Mouse (Mus musculus) liver, embryonic 15.5 days (tissue): Measurements from ENCODE around the gene Zfp518b. TPM values are rescaled to one million over a fixed set of nuclear protein-coding genes. Genes with fewer than 3 reads are reported as not detected.

Experiments
- ATAC-seq: fragments of 200-750 bp; cut with Nextera tagmentation; 2 replicates; pipeline ENCODE4 v1.8.0; 2017; ENCODE audit warnings: moderate number of reproducible peaks, mild to moderate bottlenecking, moderate library complexity; ENCODE audit not compliant: insufficient read depth
- H3K27ac ChIP-seq: fragments of 300-500 bp; sonication (generic); replicated peaks from 2 replicates; pipeline ENCODE4 v1.5.1; 2015; ENCODE audit warnings: mild to moderate bottlenecking, inconsistent platforms
- H3K27me3 ChIP-seq: fragments of 300-500 bp; sonication (generic); 2 replicates; pipeline ENCODE4 v1.6.1; 2015; ENCODE audit warnings: mild to moderate bottlenecking, inconsistent platforms
- H3K36me3 ChIP-seq: fragments of 300-500 bp; sonication (generic); replicated peaks from 2 replicates; pipeline ENCODE4 v1.6.1; 2015; ENCODE audit warnings: moderate library complexity, mild to moderate bottlenecking, inconsistent platforms
- H3K4me1 ChIP-seq: fragments of 300-500 bp; sonication (generic); replicated peaks from 2 replicates; pipeline ENCODE4 v1.6.1; 2015; ENCODE audit warnings: inconsistent platforms
- H3K4me2 ChIP-seq: fragments of 300-500 bp; sonication (generic); 2 replicates; pipeline ENCODE4 v1.6.1; 2015; ENCODE audit warnings: moderate library complexity, mild to moderate bottlenecking, inconsistent platforms
- H3K4me3 ChIP-seq: fragments of 300-500 bp; sonication (generic); replicated peaks from 2 replicates; pipeline ENCODE4 v1.5.1; 2015; ENCODE audit warnings: mild to moderate bottlenecking, inconsistent platforms
- H3K9ac ChIP-seq: fragments of 300-500 bp; sonication (generic); 2 replicates; pipeline ENCODE4 v1.6.1; 2015; ENCODE audit warnings: moderate library complexity, mild to moderate bottlenecking, inconsistent platforms
- H3K9me3 ChIP-seq: fragments of 300-500 bp; sonication (generic); replicated peaks from 2 replicates; pipeline ENCODE4 v1.6.1; 2016; ENCODE audit warnings: inconsistent platforms
- WGBS: fragments of 180-500 bp; shearing (Covaris S2); methylation state at CpG from one replicate; pipeline ENCODE4 v1.1.7; 2015; ENCODE audit warnings: mixed read lengths; ENCODE audit not compliant: insufficient replicate concordance; 5-methylcytosine and 5-hydroxymethylcytosine counted together
- polyA plus RNA-seq: library from polyadenylated mRNA; unstranded; fragments of >200 nt; fragmentation: Nextera tagmentation; extraction: Ambion mirVana; gene quantifications from 2 replicates; pipeline ENCODE4 v1.2.1, GENCODE M21; 2015

Gene Zfp518b
- polyA plus RNA-seq, 1 experiment from 2014 or later, result 1.5 TPM

GRCm38 (mm10) chr5:38658836-38659235, 25.8 kb downstream of the Zfp518b start:
- Histone ChIP-seq H3K9ac (no peak overlapping the region), H3K27ac (no peak overlapping the region), H3K27me3 (no peaks in the 10 kb centered on the region), H3K4me3 (no peak overlapping the region), H3K4me1 (no peaks in the 10 kb centered on the region), H3K9me3 (no peaks in the 10 kb centered on the region), H3K36me3 (no peaks in the 10 kb centered on the region), H3K4me2 (no peak overlapping the region)
- ATAC-seq, result no peak
- 66% methylated on average over 5 of the region's 5 CpGs for WGBS

DNA sequence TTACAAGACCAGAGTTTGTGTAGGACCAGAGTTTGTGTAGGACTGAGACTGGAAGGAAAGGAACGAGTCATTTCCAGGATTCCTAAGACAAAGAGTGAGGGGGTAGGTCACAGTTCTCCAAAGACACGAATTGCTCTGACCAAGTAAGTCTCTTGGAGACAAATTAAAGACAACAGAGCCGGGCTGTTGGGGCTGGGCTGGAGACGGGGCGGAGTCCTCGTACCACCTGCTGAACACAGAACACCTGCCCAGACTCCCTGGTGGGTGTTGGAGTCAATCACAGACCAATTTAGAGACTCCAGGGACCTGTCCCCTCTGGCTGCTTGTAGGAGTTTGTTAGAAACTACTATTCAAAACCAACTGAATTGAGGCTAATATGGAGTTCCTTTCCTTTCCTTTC, 28.4 kb downstream of the Zfp518b start:
- no peak overlapping the region for H3K27ac ChIP-seq
- no peak overlapping the region for H3K9ac ChIP-seq
- no peaks in the 10 kb centered on the region for H3K4me1 ChIP-seq
- no peak overlapping the region for H3K4me2 ChIP-seq
- 57% methylated on average over 6 of the region's 6 CpGs for WGBS
- no peak overlapping the region for H3K4me3 ChIP-seq
- no peak for ATAC-seq
- no peaks in the 10 kb centered on the region for H3K27me3 ChIP-seq
- H3K9me3 ChIP-seq, result no peaks in the 10 kb centered on the region
- H3K36me3 ChIP-seq, result no peaks in the 10 kb centered on the region

GRCm38 (mm10) chr5:38655421-38655928, 29.2 kb downstream of the Zfp518b start:
- ATAC-seq, result no peak
- 54% methylated on average over 12 of the region's 12 CpGs for WGBS
- Histone ChIP-seq H3K4me1 (no peaks in the 10 kb centered on the region), H3K4me3 (no peak overlapping the region), H3K4me2 (no peak overlapping the region), H3K9me3 (no peaks in the 10 kb centered on the region), H3K9ac (no peak overlapping the region), H3K36me3 (no peaks in the 10 kb centered on the region), H3K27me3 (no peaks in the 10 kb centered on the region), H3K27ac (no peak overlapping the region)

- Histone ChIP-seq H3K9me3 (no peaks in the 10 kb centered on the region), H3K27ac (no peak overlapping the region), H3K4me3 (no peak overlapping the region), H3K4me1 (no peaks in the 10 kb centered on the region), H3K4me2 (no peak overlapping the region), H3K36me3 (no peaks in the 10 kb centered on the region), H3K9ac (no peak overlapping the region), H3K27me3 (no peaks in the 10 kb centered on the region)
- 45% methylated on average over 1 of the region's 1 CpGs for WGBS
- ATAC-seq, result no peak
These were observed 30.1 kb downstream of the Zfp518b start for GRCm38 (mm10) chr5:38654571-38654970.

DNA sequence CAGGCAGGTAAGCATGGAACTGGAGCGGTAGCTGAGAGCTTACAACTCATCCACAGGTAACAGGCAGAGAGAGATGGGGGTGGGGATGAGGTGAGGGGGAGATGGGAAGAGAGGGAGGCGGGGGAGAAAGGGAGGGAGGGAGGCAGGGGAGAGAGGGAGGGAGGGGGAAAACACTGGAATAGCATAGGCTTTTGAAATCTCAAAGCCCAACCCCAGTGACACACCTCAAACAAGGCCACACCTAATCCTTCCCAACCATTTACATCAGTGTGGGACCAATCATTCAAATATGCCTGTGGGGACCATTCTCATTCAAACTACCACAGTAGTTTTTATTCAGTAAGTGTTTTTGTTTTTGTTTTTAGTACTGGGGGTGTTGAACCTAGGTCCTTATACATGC, 31.5 kb downstream of the Zfp518b start:
- H3K4me2 ChIP-seq, result no peak overlapping the region
- H3K4me3 ChIP-seq, result no peak overlapping the region
- no peak overlapping the region for H3K9ac ChIP-seq
- 60% methylated on average over 2 of the region's 2 CpGs for WGBS
- H3K36me3 ChIP-seq, result no peaks in the 10 kb centered on the region
- H3K9me3 ChIP-seq, result no peaks in the 10 kb centered on the region
- no peak overlapping the region for H3K27ac ChIP-seq
- H3K27me3 ChIP-seq, result no peaks in the 10 kb centered on the region
- no peaks in the 10 kb centered on the region for H3K4me1 ChIP-seq
- ATAC-seq, result no peak

GRCm38 (mm10) chr5:38651455-38651854, 33.2 kb downstream of the Zfp518b start:
- WGBS, result 61% methylated on average over 5 of the region's 5 CpGs
- Histone ChIP-seq H3K4me3 (no peak overlapping the region), H3K4me2 (no peak overlapping the region), H3K9me3 (no peaks in the 10 kb centered on the region), H3K36me3 (no peaks in the 10 kb centered on the region), H3K9ac (no peak overlapping the region), H3K4me1 (no peaks in the 10 kb centered on the region), H3K27ac (no peak overlapping the region), H3K27me3 (no peaks in the 10 kb centered on the region)
- ATAC-seq, result no peak

GRCm38 (mm10) chr5:38641526-38641925, 43.1 kb downstream of the Zfp518b start:
- no peak overlapping the region for H3K27ac ChIP-seq
- no peak overlapping the region for H3K4me3 ChIP-seq
- H3K9me3 ChIP-seq, result no peaks in the 10 kb centered on the region
- H3K36me3 ChIP-seq, result no peaks in the 10 kb centered on the region
- H3K9ac ChIP-seq, result no peak overlapping the region
- no peak overlapping the region for H3K4me2 ChIP-seq
- ATAC-seq, result no peak
- H3K27me3 ChIP-seq, result no peaks in the 10 kb centered on the region
- H3K4me1 ChIP-seq, result no peaks in the 10 kb centered on the region

DNA sequence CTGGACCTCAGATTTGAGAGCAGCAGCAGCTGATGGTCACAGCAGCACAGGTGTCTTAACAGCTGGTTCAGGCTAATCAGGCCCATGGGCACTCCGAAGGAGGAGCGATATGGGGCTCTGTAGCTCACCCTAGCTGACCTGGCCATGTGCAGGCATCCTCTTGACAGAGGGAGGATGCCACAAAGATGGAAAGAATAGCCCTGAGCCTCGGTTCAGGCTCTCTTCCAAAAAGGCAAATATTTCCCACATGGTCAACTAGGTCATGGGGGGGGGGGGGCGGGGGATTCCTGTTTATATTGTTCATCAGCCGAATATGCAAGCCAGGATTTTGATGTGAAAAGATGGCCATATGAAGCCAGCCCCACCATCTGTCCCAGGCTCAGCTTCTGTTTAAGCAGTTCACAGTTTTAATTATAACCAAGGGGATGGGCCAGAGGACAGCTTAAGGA, 48.3 kb downstream of the Zfp518b start:
- ATAC-seq, result no peak
- WGBS, result 63% methylated on average over 5 of the region's 5 CpGs
- Histone ChIP-seq H3K4me1 (peaks cover 7% of the 10 kb centered on the region; the same call in 1 of the 2 replicates), H3K9ac (no peak overlapping the region), H3K27ac (no peak overlapping the region), H3K4me3 (no peak overlapping the region), H3K4me2 (no peak overlapping the region), H3K36me3 (no peaks in the 10 kb centered on the region), H3K9me3 (no peaks in the 10 kb centered on the region), H3K27me3 (no peaks in the 10 kb centered on the region)

GRCm38 (mm10) chr5:38635696-38636095, 48.9 kb downstream of the Zfp518b start:
- ATAC-seq, result no peak
- H3K4me1 ChIP-seq, result peaks cover 7% of the 10 kb centered on the region; the same call in 1 of the 2 replicates
- no peaks in the 10 kb centered on the region for H3K36me3 ChIP-seq
- no peak overlapping the region for H3K4me3 ChIP-seq
- H3K27ac ChIP-seq, result no peak overlapping the region
- no peak overlapping the region for H3K4me2 ChIP-seq
- H3K9ac ChIP-seq, result no peak overlapping the region
- WGBS, result 49% methylated on average over 1 of the region's 1 CpGs
- no peaks in the 10 kb centered on the region for H3K9me3 ChIP-seq
- H3K27me3 ChIP-seq, result no peaks in the 10 kb centered on the region

GRCm38 (mm10) chr5:38634321-38635164, 50.1 kb downstream of the Zfp518b start:
- Histone ChIP-seq H3K4me2 (no peak overlapping the region), H3K4me3 (no peak overlapping the region), H3K36me3 (no peaks in the 10 kb centered on the region), H3K27ac (no peak overlapping the region), H3K9me3 (no peaks in the 10 kb centered on the region), H3K27me3 (no peaks in the 10 kb centered on the region), H3K4me1 (peaks cover 7% of the 10 kb centered on the region; the same call in 1 of the 2 replicates), H3K9ac (no peak overlapping the region)
- 44% methylated on average over 11 of the region's 11 CpGs for WGBS
- no peak for ATAC-seq

DNA sequence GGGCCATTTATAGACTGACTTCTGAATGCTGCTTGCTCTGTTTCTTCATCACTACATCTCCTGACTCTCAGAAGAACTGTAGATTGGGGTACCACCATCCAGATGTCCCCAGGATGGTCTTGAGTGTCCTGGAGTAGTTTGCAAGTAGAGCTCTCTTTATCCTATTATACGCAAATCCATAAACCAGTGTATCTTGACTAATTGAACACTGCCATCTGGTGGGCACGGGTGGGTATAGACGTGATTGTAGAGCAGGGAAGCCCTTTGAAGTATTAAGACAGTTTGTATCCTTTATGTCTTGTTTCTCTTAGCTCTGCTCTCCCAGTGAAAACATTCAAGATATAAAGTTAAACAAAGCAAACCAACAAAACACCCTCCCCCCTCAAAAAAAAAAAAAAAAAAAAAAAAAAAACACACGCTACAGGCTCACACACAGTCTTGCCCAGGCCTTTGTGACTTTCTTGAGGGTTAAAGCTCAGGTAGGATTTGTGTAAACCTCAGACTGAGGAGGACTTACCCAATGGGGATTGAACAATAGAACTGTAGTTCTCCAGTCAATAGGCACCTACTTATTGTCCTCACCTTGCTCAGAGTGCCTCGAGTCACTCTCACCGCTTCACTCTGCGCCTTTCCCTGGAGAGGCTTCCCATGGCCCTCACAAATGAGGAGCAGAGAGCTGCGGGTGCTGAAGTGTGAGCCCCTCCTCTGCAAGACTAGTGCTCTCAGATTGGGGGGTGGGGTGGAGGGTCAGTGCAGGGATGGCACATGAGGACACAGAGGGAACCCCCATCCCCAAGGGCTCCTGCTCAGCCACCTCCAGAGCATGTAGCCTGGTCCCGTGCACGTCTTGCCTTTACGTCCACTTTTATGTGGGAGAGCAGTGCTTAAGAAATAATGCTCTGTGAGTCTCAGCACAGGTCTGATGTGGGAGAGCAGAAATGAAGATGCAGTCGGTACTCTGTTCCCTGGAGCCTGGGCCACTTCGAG, 51.9 kb downstream of the Zfp518b start:
- Histone ChIP-seq H3K9ac (no peak overlapping the region), H3K27ac (no peak overlapping the region), H3K27me3 (no peaks in the 10 kb centered on the region), H3K4me2 (no peak overlapping the region), H3K9me3 (no peaks in the 10 kb centered on the region), H3K36me3 (no peaks in the 10 kb centered on the region), H3K4me1 (peaks cover 7% of the 10 kb centered on the region; the same call in 1 of the 2 replicates), H3K4me3 (no peak overlapping the region)
- no peak for ATAC-seq
- WGBS, result 60% methylated on average over 13 of the region's 13 CpGs
